Mouse (Mus musculus): ENCODE measurements around the gene Vipas39.
A peak's percentile ranks its signal among the peaks of the same experiment; 100 is the strongest.
"Not testable (repeated sequence)": the region's sequence is repeated elsewhere in the genome, so short reads cannot be mapped to it uniquely, and the experiment has no call there.

Vipas39 gene

GRCm38 (mm10) chr12:87266108-87266826 is at the start of gene Vipas39, which contains the start of gene Ahsa1:
TSS of gene Vipas39 (minus strand) at chr12:87266256.
TSS of gene Ahsa1 (plus strand) at chr12:87266479.
- peak; percentile 93 to 95 for DNase-seq (ENCODE audit: low spot score in 2 of 2)

- DNase-seq (ENCODE audit: low spot score in 2 of 2), result no peak
Observed at GRCm38 (mm10) chr12:87313098-87313497, 47.0 kb upstream of the Vipas39 start.

GRCm38 (mm10) chr12:87306584-87306844 is 40.5 kb upstream of the Vipas39 start:
- not testable (repeated sequence) for DNase-seq (ENCODE audit: low spot score in 2 of 2)

GRCm38 (mm10) chr12:87305767-87306583 is 39.9 kb upstream of the Vipas39 start:
- no peak for DNase-seq (ENCODE audit: low spot score in 2 of 2)

- DNase-seq (ENCODE audit: low spot score in 2 of 2), result no peak
Observed at GRCm38 (mm10) chr12:87301189-87301588, 35.1 kb upstream of the Vipas39 start.

- no peak for DNase-seq (ENCODE audit: low spot score in 2 of 2)
Observed at GRCm38 (mm10) chr12:87300441-87300690, 34.3 kb upstream of the Vipas39 start.

- no peak for DNase-seq (ENCODE audit: low spot score in 2 of 2)
Observed at GRCm38 (mm10) chr12:87299657-87300440, 33.8 kb upstream of the Vipas39 start, which contains the start of gene Ism2. TSS of gene Ism2 (minus strand) at chr12:87299705.

GRCm38 (mm10) chr12:87299037-87299656 is 33.1 kb upstream of the Vipas39 start:
- DNase-seq (ENCODE audit: low spot score in 2 of 2), result no peak

- DNase-seq (ENCODE audit: low spot score in 2 of 2), result no peak
Observed at GRCm38 (mm10) chr12:87293934-87294333, 27.9 kb upstream of the Vipas39 start.

- DNase-seq (ENCODE audit: low spot score in 2 of 2), result no peak
Observed at GRCm38 (mm10) chr12:87289100-87289499, 23.0 kb upstream of the Vipas39 start.

GRCm38 (mm10) chr12:87284726-87285125 is 18.7 kb upstream of the Vipas39 start:
- DNase-seq (ENCODE audit: low spot score in 2 of 2), result no peak

GRCm38 (mm10) chr12:87284268-87284667 is 18.2 kb upstream of the Vipas39 start:
- DNase-seq (ENCODE audit: low spot score in 2 of 2), result no peak

GRCm38 (mm10) chr12:87283706-87284105 is 17.6 kb upstream of the Vipas39 start:
- no peak for DNase-seq (ENCODE audit: low spot score in 2 of 2)

GRCm38 (mm10) chr12:87282743-87283142 is 16.7 kb upstream of the Vipas39 start:
- no peak for DNase-seq (ENCODE audit: low spot score in 2 of 2)

GRCm38 (mm10) chr12:87281766-87282165 is 15.7 kb upstream of the Vipas39 start:
- no peak for DNase-seq (ENCODE audit: low spot score in 2 of 2)

- no peak for DNase-seq (ENCODE audit: low spot score in 2 of 2)
Observed at GRCm38 (mm10) chr12:87279879-87280278, 13.8 kb upstream of the Vipas39 start.

- no peak for DNase-seq (ENCODE audit: low spot score in 2 of 2)
Observed at GRCm38 (mm10) chr12:87279350-87279749, 13.3 kb upstream of the Vipas39 start.

- no peak for DNase-seq (ENCODE audit: low spot score in 2 of 2)
Observed at GRCm38 (mm10) chr12:87278118-87278730, 12.2 kb upstream of the Vipas39 start.

GRCm38 (mm10) chr12:87277251-87277650 is 11.2 kb upstream of the Vipas39 start:
- DNase-seq (ENCODE audit: low spot score in 2 of 2), result not testable (repeated sequence)

GRCm38 (mm10) chr12:87274853-87275831 is 9.1 kb upstream of the Vipas39 start:
- DNase-seq (ENCODE audit: low spot score in 2 of 2), result no peak

Data from left cerebral cortex, adult 9 months (tissue).